Mouse (Mus musculus) heart, embryonic 11.5 days (tissue): ENCODE results near the gene 2310057M21Rik. TPM values are rescaled to one million over a fixed set of nuclear protein-coding genes. Genes with fewer than 3 reads are reported as not detected.

Experiments
- ATAC-seq: fragments of 200-750 bp; cut with Nextera tagmentation; replicated peaks from 2 replicates; pipeline ENCODE4 v1.8.0; 2017; ENCODE audit warnings: moderate library complexity; ENCODE audit not compliant: insufficient number of reproducible peaks, low FRiP score, low TSS enrichment
- H3K27ac ChIP-seq: fragments of 300-500 bp; sonication (generic); 2 replicates; pipeline ENCODE4 v1.5.1; 2014; ENCODE audit warnings: mild to moderate bottlenecking, low read depth, low read length
- H3K27me3 ChIP-seq: fragments of 300-500 bp; sonication (generic); 2 replicates; pipeline ENCODE4 v1.6.1; 2014; ENCODE audit warnings: mild to moderate bottlenecking, low read length, mixed read lengths; ENCODE audit not compliant: control insufficient read depth, insufficient read depth
- H3K36me3 ChIP-seq: fragments of 300-500 bp; sonication (generic); 2 replicates; pipeline ENCODE4 v1.6.1; 2014; ENCODE audit warnings: mild to moderate bottlenecking, low read length, moderate library complexity, mixed read lengths; ENCODE audit not compliant: control insufficient read depth, insufficient read depth
- H3K4me1 ChIP-seq: fragments of 300-500 bp; sonication (generic); 2 replicates; pipeline ENCODE4 v1.6.1; 2014; ENCODE audit warnings: low read length; ENCODE audit not compliant: control insufficient read depth, insufficient read depth
- H3K4me2 ChIP-seq: fragments of 300-500 bp; sonication (generic); 2 replicates; pipeline ENCODE4 v1.6.1; 2014; ENCODE audit warnings: mild to moderate bottlenecking, moderate library complexity
- H3K4me3 ChIP-seq: fragments of 300-500 bp; sonication (generic); 2 replicates; pipeline ENCODE4 v1.5.1; 2014; ENCODE audit warnings: low read depth, low read length
- H3K9ac ChIP-seq: fragments of 300-500 bp; sonication (generic); 2 replicates; pipeline ENCODE4 v1.6.1; 2014; ENCODE audit warnings: mild to moderate bottlenecking, low read depth, low read length, moderate library complexity
- H3K9me3 ChIP-seq: fragments of 300-500 bp; sonication (generic); replicated peaks from 2 replicates; pipeline ENCODE4 v1.6.1; 2016; ENCODE audit warnings: low read length; ENCODE audit not compliant: control insufficient read depth
- WGBS: fragments of 180-500 bp; shearing (Covaris S2); extraction: QIAGEN DNeasy Blood & Tissue Kit; methylation state at CpG from one replicate; pipeline ENCODE4 v1.1.7; 2014; ENCODE audit not compliant: insufficient replicate concordance; 5-methylcytosine and 5-hydroxymethylcytosine counted together
- polyA plus RNA-seq: library from polyadenylated mRNA; unstranded; fragments of >200 nt; fragmentation: Nextera tagmentation; extraction: Ambion mirVana; gene quantifications from 2 replicates; pipeline ENCODE4 v1.2.1, GENCODE M21; 2014

2310057M21Rik gene
- polyA plus RNA-seq, 1 experiment from 2014 or later, result 18.5 TPM

DNA sequence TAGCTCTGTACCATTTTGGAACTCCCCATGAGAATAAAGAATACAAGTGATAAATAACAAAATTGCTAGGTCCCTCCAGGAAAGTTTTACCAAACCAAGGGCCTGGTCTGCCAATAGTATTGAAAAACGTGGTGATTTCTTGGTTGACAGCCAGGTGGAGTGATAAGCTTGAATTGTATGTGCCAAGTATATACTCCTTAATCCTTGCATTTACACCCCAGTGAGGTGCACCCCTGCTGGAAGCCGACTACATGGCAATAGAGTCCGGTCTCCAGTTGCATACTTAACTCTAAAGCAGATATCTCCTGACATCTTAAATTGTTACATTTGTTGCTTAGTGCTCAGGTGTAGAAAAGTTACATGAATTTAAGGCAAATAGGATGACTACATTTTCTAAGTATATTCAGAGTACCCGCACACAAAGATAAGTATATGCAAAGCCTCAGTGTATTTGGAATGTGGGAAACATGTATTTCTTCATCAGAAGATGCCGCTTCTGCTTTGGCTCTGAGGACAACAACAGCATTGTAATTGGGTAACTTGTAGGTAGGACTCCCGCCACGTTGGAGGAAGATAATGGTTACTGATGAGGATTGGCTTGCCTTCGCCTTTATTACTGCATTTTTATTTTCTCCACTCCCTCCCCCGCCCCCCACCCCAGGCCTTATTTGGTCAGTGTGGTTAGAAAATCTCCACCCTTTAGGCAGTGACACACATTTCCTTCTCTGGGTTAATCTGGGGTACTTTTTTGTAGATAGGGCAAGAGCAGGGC is 9.5 kb upstream of the 2310057M21Rik start:
- Histone ChIP-seq H3K4me3 (peak overlapping the region; percentile 82), H3K36me3 (no peaks in the 10 kb centered on the region), H3K4me1 (peaks cover 5% of the 10 kb centered on the region), H3K27me3 (no peaks in the 10 kb centered on the region), H3K27ac (peak overlapping the region; percentile 98), H3K4me2 (peak overlapping the region; percentile 82), H3K9ac (peak overlapping the region; percentile 96), H3K9me3 (no peaks in the 10 kb centered on the region)
- WGBS, result 65% methylated on average over 9 of the region's 9 CpGs
- ATAC-seq, result no peak

DNA sequence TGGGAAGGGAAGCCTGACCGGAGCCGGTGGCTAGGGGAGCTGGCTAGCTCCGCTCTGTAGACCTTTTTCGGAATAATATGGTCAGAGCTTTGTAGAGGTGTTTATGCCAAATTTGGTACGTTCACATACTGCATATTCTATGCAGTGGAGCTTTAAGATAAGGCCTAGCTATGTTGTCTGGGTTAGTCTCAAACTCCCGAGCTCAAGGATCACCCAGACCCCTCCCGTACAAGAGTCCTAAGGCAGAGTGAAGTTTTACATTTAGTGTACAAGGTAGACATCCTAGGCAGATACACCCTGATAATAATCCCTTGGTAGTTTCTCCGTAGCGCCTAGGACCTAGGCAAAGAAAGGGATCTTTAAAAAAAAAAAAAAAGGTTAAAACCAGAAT is 8.9 kb upstream of the 2310057M21Rik start:
- Histone ChIP-seq H3K27ac (peak overlapping the region; percentile 98), H3K36me3 (no peaks in the 10 kb centered on the region), H3K4me2 (peak overlapping the region; percentile 82), H3K4me1 (peaks cover 5% of the 10 kb centered on the region), H3K4me3 (peak overlapping the region; percentile 82), H3K27me3 (no peaks in the 10 kb centered on the region), H3K9me3 (no peaks in the 10 kb centered on the region), H3K9ac (peak overlapping the region; percentile 96)
- 8% methylated on average over 9 of the region's 9 CpGs for WGBS
- peak; percentile 67 for ATAC-seq

DNA sequence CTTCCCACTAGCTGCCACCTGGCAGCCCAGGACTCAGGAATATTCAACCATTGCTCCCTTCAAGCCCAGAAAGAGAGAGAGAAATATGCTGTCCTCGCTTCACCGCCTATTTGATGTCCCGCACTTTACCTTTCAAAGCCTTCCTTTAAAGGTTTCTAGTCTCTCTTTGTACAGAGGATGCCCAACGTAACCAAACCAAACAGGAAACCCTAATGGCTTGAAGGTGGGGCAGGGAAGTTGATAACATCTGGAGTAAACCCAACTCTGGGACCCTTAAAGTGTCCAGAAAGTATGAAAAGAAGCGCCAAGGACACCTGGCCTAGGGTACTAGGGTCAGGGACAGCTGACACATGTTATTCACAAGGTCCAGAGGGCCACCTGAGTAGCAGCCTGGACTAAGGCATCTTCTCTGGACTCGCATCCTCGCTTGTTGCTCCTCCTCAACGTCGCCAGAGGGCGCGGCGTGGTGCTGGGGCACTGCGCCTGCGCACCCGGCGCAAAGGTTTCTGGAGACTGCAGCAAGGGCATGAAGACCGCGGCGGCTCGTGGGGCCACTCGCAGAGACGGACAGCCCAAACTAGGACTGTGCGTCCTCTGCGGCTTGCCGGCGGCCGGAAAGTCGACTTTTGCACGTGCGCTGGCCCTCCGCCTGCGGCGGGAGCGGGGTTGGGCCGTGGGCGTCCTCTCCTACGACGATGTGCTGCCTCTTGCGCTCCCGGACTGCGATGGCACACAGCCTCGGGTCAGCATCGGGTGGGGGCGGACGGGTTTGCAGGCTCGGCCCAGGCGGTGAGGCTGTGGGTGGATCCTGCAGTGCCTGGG is 8.3 kb upstream of the 2310057M21Rik start, which contains the start of gene Pstk:
Gene Pstk (plus strand): TSS at position 494 of the 822 bp plus-strand sequence.
- peak within 1 kb of the TSS; percentile 98 for H3K27ac ChIP-seq

DNA sequence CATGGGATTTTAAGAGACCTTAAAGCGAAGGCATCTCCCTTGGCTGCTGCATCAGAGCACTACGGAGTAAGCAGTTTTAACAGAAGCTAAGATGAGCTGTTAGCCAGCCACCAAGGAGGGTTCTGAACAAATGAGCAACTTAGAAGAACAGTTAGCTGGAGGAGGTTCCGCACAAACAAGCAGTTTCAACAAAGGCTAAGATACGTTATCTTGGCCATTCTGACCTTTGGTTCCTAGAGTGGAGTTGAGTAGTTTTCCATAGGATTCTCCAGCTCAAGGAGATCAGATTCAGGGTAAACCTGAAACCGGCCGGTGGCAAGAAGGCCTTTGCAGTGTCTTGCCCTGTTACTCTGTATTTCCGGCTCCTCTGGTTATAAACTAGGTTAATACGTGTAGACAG is 1.6 kb upstream of the 2310057M21Rik start:
- ATAC-seq, result no peak
- Histone ChIP-seq H3K27me3 (no peaks in the 10 kb centered on the region), H3K4me3 (no peak overlapping the region), H3K9ac (no peak overlapping the region), H3K36me3 (no peaks in the 10 kb centered on the region), H3K9me3 (no peaks in the 10 kb centered on the region), H3K27ac (no peak overlapping the region), H3K4me2 (no peak overlapping the region), H3K4me1 (peaks cover 5% of the 10 kb centered on the region)
- 81% methylated on average over 8 of the region's 8 CpGs for WGBS

More for the DNA sequence above, 8.3 kb upstream of the 2310057M21Rik start, which contains the start of gene Pstk:
- ATAC-seq, result peak; percentile 92
- H3K4me1 ChIP-seq, result peaks cover 5% of the 10 kb centered on the region
- peak within 1 kb of the TSS; percentile 96 for H3K9ac ChIP-seq
- H3K9me3 ChIP-seq, result no peaks in the 10 kb centered on the region
- no peaks in the 10 kb centered on the region for H3K27me3 ChIP-seq
- 4% methylated on average over 45 of the region's 47 CpGs for WGBS
- peak within 1 kb of the TSS; percentile 82 for H3K4me3 ChIP-seq
- H3K4me2 ChIP-seq, result peak within 1 kb of the TSS; percentile 82
- H3K36me3 ChIP-seq, result no peaks in the 10 kb centered on the region

DNA sequence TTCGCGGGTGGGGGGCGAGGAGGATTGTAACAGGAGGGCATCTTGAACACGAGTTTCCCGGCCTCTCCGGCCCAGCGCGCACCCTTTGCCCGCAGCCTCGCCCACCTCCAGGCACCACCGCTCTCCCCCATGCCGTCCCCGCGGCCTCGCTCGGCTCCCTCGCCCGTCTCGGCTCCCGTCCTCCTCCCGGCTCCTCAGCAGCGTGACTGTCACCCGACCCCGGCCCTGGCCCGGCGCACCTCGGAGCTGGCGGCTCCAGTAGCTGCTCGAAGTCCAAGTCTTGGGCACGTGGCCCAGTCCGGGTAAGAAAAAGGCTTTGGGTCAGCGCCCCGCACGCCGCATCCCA is 317 bp downstream of the 2310057M21Rik start:
- H3K4me2 ChIP-seq, result peak overlapping the region; percentile 67
- WGBS, result under 1% methylated on average over 35 of the region's 35 CpGs
- peaks cover 5% of the 10 kb centered on the region for H3K4me1 ChIP-seq
- H3K9me3 ChIP-seq, result no peaks in the 10 kb centered on the region
- peak overlapping the region; percentile 98 for H3K9ac ChIP-seq
- H3K36me3 ChIP-seq, result peaks cover 5% of the 10 kb centered on the region; the same call in 1 of the 2 replicates
- peak; percentile 73 for ATAC-seq
- H3K27ac ChIP-seq, result peak overlapping the region; percentile 96
- no peaks in the 10 kb centered on the region for H3K27me3 ChIP-seq
- peak overlapping the region; percentile 73 for H3K4me3 ChIP-seq

DNA sequence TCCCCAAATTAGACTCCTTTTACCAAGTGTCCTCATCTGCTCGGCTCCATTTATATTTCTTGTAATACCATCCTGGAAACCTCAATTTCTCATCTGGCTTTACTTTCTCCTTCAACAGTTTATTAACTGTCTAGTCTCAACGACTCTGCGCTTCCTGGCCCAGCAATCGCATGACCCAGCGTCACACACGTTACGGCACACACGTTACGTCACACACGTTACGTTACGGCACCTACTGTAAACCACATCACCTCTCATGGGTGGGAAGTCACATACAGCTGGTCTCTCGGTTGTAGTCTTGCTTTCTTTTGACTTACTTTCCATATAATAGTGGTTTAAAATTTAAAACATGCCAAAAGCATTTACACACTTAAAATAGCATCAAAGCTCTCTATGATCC is 6.5 kb downstream of the 2310057M21Rik start:
- peaks cover 17% of the 10 kb centered on the region for H3K36me3 ChIP-seq
- no peak overlapping the region for H3K27ac ChIP-seq
- no peak overlapping the region for H3K4me3 ChIP-seq
- ATAC-seq, result no peak
- no peak overlapping the region for H3K9ac ChIP-seq
- H3K4me1 ChIP-seq, result no peaks in the 10 kb centered on the region
- no peaks in the 10 kb centered on the region for H3K27me3 ChIP-seq
- no peak overlapping the region for H3K4me2 ChIP-seq
- WGBS, result 95% methylated on average over 13 of the region's 13 CpGs
- no peaks in the 10 kb centered on the region for H3K9me3 ChIP-seq

DNA sequence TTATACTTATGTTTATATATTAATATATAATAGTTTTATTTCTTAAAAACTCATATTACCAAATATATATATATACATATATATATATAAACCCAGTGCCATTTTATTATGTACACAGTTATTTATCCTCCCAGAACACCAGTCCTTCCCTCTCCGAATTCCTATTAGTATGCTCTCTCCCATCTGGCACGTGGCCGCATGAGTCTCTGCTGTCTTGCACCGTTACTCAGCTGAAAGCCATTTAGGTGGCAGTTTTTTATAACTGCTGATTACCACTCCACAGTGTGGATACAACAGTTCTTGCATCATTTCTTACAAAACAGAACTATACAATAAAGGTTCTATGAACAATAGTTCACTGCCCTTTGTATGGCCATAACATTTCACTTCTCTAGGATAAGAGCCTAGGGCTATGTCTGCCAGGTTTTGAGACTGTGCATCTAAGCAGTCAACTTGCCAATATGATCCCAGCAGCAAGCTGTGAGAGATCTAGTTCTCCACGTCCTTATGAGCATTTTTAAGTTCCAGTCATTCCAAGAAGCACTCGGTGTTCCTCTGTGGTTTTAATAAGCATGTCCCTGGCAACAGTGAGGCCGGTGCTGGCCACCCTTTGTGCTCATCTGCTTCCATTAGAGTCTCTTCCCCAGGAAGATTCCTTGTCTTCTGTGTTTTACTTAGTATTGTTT is 16.6 kb downstream of the 2310057M21Rik start:
- Histone ChIP-seq H3K4me1 (no peaks in the 10 kb centered on the region), H3K4me2 (no peak overlapping the region), H3K27ac (no peak overlapping the region), H3K36me3 (peaks cover 24% of the 10 kb centered on the region; the same call in 1 of the 2 replicates), H3K27me3 (no peaks in the 10 kb centered on the region), H3K9me3 (no peaks in the 10 kb centered on the region), H3K4me3 (no peak overlapping the region), H3K9ac (no peak overlapping the region)
- no peak for ATAC-seq
- WGBS, result 90% methylated on average over 7 of the region's 7 CpGs

DNA sequence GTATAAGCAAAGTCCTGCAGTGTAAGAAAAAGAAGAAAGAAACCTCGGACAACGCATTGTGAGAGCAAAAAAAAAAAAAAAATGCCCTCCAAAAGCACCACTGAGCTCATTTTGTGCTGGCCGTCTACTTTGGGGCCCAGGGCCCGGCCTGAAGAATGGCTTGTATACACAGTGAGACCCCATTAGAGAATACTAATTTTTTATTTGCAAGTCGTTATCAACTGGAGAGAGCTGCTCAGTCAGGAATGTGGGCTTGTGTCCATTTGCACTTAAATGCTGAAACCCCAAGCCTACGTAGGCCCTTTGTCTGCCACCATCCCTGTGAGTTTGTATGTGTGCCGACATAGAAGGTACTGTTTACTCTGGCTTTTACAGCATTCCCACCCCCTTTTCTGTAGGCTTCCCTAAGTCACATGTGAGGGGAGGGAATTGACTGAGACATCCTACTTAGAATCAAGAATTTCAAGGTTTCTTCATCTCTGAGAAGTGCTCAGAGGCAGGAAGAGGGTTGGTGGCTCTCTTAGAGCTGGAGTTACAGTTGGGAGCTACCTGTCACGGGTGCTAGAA is 25.0 kb downstream of the 2310057M21Rik start:
- ATAC-seq, result no peak
- 78% methylated on average over 8 of the region's 8 CpGs for WGBS

More for the DNA sequence above, 25.0 kb downstream of the 2310057M21Rik start:
- Histone ChIP-seq H3K9ac (no peak overlapping the region), H3K4me2 (no peak overlapping the region), H3K4me1 (no peaks in the 10 kb centered on the region), H3K4me3 (no peak overlapping the region), H3K27ac (no peak overlapping the region), H3K27me3 (no peaks in the 10 kb centered on the region), H3K36me3 (0 out of 2 replicates have a peak, but pooled peaks cover 5% of the 10 kb centered on the region), H3K9me3 (no peaks in the 10 kb centered on the region)
